Mouse (Mus musculus) heart, adult 2 months (tissue): ENCODE measurements at regions not wholly inside any gene's neighbourhood (a gene's known extent, or its start where the extent isn't known, plus 50 kb on each side); places are given as distances from the start of the nearest gene placed in this dataset.
"Not testable (repeated sequence)": the region's sequence is repeated elsewhere in the genome, so short reads cannot be mapped to it uniquely, and the experiment has no call there.

ENCODE experiments used
- DNase-seq, 2 experiments: peaks; one replicate each; pipeline ENCODE4 v3.0.0; 2021
- H3K27ac ChIP-seq: fragments of 200-600 bp; 2 replicates; pipeline ENCODE4 v1.8.1; 2022
- H3K27me3 ChIP-seq: fragments of 200-500 bp; 2 replicates; pipeline ENCODE4 v1.6.1; 2012; ENCODE audit warnings: mild to moderate bottlenecking, low read length, inconsistent platforms, mixed read lengths; ENCODE audit not compliant: control insufficient read depth, insufficient read depth
- H3K36me3 ChIP-seq: fragments of 200-500 bp; 2 replicates; pipeline ENCODE4 v1.6.1; 2012; ENCODE audit warnings: low read length, inconsistent platforms; ENCODE audit not compliant: control insufficient read depth, insufficient read depth
- H3K4me1 ChIP-seq: fragments of 200-500 bp; 2 replicates; pipeline ENCODE4 v1.6.1; 2011; ENCODE audit warnings: low read length; ENCODE audit not compliant: control insufficient read depth, insufficient read depth
- H3K4me3 ChIP-seq: fragments of 200-600 bp; 2 replicates; pipeline ENCODE4 v1.8.1; 2022
- H3K79me2 ChIP-seq: fragments of 200-500 bp; replicated peaks from 2 replicates; pipeline ENCODE4 v1.6.1; 2012; ENCODE audit warnings: mild to moderate bottlenecking, inconsistent platforms, low read length, moderate library complexity, mixed read lengths; ENCODE audit not compliant: control insufficient read depth, insufficient read depth
- H3K9ac ChIP-seq: fragments of 200-500 bp; 2 replicates; pipeline ENCODE4 v1.6.1; 2012; ENCODE audit warnings: low read depth, mild to moderate bottlenecking, control low read depth, inconsistent platforms, low read length, mixed read lengths
- CTCF ChIP-seq: fragments of 200-600 bp; IDR thresholded peaks from 2 replicates; pipeline ENCODE4 v1.8.1; 2022; ENCODE audit warnings: antibody characterized with exemption, mild to moderate bottlenecking, moderate library complexity
- EP300 ChIP-seq: fragments of 200-500 bp; IDR thresholded peaks from 2 replicates; pipeline ENCODE4 v1.6.1; 2011; ENCODE audit warnings: low read depth, low read length, control low read depth; ENCODE audit not compliant: insufficient read depth
- POLR2A ChIP-seq: fragments of 200-500 bp; IDR thresholded peaks from 2 replicates; pipeline ENCODE4 v1.6.1; 2011; ENCODE audit warnings: mild to moderate bottlenecking, low read depth, low read length, control low read depth; ENCODE audit not compliant: insufficient read depth
- WGBS: fragments of 180-500 bp; shearing (Covaris S2); methylation state at CpG from one replicate; pipeline ENCODE4 v1.1.7; 2018; 5-methylcytosine and 5-hydroxymethylcytosine counted together
- intact Hi-C: fragments of 180-260 bp; cut with DNase I; formaldehyde crosslinking; loops from one replicate; pipeline ENCODE4 v1.15.1; 2025

DNA sequence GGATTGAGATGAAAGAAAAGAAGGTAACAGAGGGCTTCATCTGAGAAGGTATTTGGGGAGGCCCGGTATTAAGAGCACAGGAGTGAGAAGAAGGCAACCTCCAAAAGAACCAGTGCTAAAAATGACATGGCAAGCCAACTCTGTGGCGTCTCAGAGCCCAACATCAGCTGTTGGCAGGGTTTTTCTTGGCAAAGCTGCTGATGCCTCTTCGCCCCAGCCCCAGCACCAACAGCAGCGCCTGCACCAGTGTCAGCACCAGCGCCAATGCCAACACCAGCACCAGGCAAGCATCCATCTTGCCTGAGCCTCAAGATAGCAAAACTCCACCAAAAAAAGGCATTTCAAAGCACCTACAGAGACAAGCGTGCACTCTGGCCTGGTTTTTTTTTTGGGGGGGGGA is 205.3 kb downstream of the Dhx15 start:
- Histone ChIP-seq H3K27me3 (no peaks in the 10 kb centered on the region), H3K9ac (no peak overlapping the region), H3K36me3 (no peaks in the 10 kb centered on the region; the same call in 1 of the 2 replicates), H3K27ac (peak overlapping the region; percentile 56), H3K4me1 (no peaks in the 10 kb centered on the region), H3K4me3 (no peak overlapping the region), H3K79me2 (no peaks in the 10 kb centered on the region)
- intact Hi-C loops = loop anchor here (5.0 kb wide), 1 partner anchor 47 kb away; no protein-coding TSS in a partner anchor
- 61% methylated on average over 6 of the region's 6 CpGs for WGBS
- no peak for TF ChIP-seq POLR2A
- no peak for TF ChIP-seq EP300
- TF ChIP-seq CTCF = no peak
- DNase-seq = peak; percentile 37 to 60

GRCm38 (mm10) chr5:51982780-51983179 is 207.5 kb downstream of the Dhx15 start:
- WGBS = 88% methylated on average over 7 of the region's 7 CpGs
- no peaks in the 10 kb centered on the region for H3K27me3 ChIP-seq
- TF ChIP-seq EP300 (no peak), CTCF (no peak), POLR2A (no peak)
- no peaks in the 10 kb centered on the region for H3K4me1 ChIP-seq
- H3K27ac ChIP-seq = no peak overlapping the region
- no peak overlapping the region for H3K9ac ChIP-seq
- H3K36me3 ChIP-seq = no peaks in the 10 kb centered on the region; the same call in 1 of the 2 replicates
- DNase-seq = no peak
- intact Hi-C loops = no loop called here
- no peak overlapping the region for H3K4me3 ChIP-seq
- H3K79me2 ChIP-seq = no peaks in the 10 kb centered on the region

GRCm38 (mm10) chr5:51980901-51981300 is 209.4 kb downstream of the Dhx15 start:
- Histone ChIP-seq H3K4me3 (no peak overlapping the region), H3K9ac (no peak overlapping the region), H3K79me2 (no peaks in the 10 kb centered on the region), H3K36me3 (no peaks in the 10 kb centered on the region; the same call in 1 of the 2 replicates), H3K27me3 (no peaks in the 10 kb centered on the region), H3K27ac (no peak overlapping the region), H3K4me1 (no peaks in the 10 kb centered on the region)
- TF ChIP-seq CTCF = no peak
- TF ChIP-seq POLR2A = no peak
- TF ChIP-seq EP300 = no peak
- DNase-seq = no peak
- WGBS = 79% methylated on average over 5 of the region's 5 CpGs
- intact Hi-C loops = no loop called here

DNA sequence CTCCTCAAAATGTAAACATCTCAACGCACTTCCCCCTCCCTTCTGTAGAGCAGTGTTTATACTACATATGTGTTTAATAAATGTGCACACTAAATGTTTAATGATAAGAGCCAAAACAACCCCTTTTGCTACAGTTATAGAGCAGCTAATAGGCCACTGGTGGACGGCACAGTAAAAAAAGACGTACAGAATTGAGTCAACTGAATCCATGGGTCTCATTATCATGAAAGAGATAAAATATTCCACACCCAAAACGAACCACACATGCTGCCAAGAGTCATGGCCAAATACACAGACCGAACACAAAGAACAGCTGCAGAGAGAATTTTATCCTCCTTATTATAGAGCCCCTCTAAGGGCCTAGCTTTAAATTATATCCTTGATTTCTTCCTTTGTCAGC is 237.8 kb downstream of the Dhx15 start:
- Histone ChIP-seq H3K4me3 (no peak overlapping the region), H3K9ac (no peak overlapping the region), H3K4me1 (no peaks in the 10 kb centered on the region), H3K27me3 (no peaks in the 10 kb centered on the region), H3K27ac (no peak overlapping the region), H3K79me2 (no peaks in the 10 kb centered on the region), H3K36me3 (no peaks in the 10 kb centered on the region)
- intact Hi-C loops = loop anchor here (5.0 kb wide), 1 partner anchor 85 kb away; no protein-coding TSS in a partner anchor
- TF ChIP-seq CTCF (no peak), POLR2A (no peak), EP300 (no peak)
- DNase-seq = no peak
- WGBS = 40% methylated on average over 5 of the region's 5 CpGs

- Histone ChIP-seq H3K36me3 (no peaks in the 10 kb centered on the region), H3K27me3 (no peaks in the 10 kb centered on the region), H3K27ac (peak overlapping the region; percentile 87), H3K4me1 (no peaks in the 10 kb centered on the region), H3K4me3 (no peak overlapping the region), H3K79me2 (no peaks in the 10 kb centered on the region), H3K9ac (no peak overlapping the region)
- intact Hi-C loops = loop anchor here (5.0 kb wide), 1 partner anchor 87 kb away; no protein-coding TSS in a partner anchor
- whole genome bisulfite sequencing = 72% methylated on average over 5 of the region's 5 CpGs
- no peak for TF ChIP-seq EP300
- TF ChIP-seq POLR2A = no peak
- no peak for TF ChIP-seq CTCF
- no peak for DNase-seq
These were observed 240.3 kb downstream of the Dhx15 start for GRCm38 (mm10) chr5:51949996-51950395.

DNA sequence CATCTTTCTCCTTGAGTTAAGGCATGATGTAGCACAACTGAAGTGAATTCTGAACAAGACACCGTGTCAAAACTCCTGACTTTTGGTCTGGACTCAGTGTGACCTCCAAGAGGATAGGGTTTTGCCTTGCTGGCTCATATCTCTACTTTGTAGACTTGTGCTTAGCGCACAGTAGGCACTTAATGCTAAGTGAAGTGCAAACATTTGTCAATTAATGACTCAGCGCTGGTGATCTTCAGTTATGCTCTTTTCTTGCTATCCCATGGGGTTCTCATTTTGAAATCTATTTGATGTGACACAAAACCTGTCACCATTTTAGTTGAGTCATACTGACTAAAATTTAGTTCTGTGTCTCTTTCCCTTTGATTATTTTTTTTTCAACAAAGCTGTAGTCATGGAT is 244.3 kb downstream of the Dhx15 start:
- Histone ChIP-seq H3K79me2 (no peaks in the 10 kb centered on the region), H3K4me3 (no peak overlapping the region), H3K9ac (no peak overlapping the region), H3K27ac (no peak overlapping the region), H3K27me3 (no peaks in the 10 kb centered on the region), H3K36me3 (no peaks in the 10 kb centered on the region), H3K4me1 (no peaks in the 10 kb centered on the region)
- intact Hi-C loops = no loop called here
- no peak for TF ChIP-seq CTCF
- TF ChIP-seq EP300 = no peak
- TF ChIP-seq POLR2A = no peak
- 90% methylated on average over 3 of the region's 3 CpGs for whole genome bisulfite sequencing
- DNase-seq = no peak

GRCm38 (mm10) chr5:51941925-51942291 is 248.4 kb downstream of the Dhx15 start:
- 36% methylated on average over 4 of the region's 4 CpGs for WGBS
- H3K27ac ChIP-seq, H3K9ac ChIP-seq, H3K79me2 ChIP-seq, H3K4me1 ChIP-seq, H3K27me3 ChIP-seq, DNase-seq, H3K36me3 ChIP-seq, intact Hi-C loops, H3K4me3 ChIP-seq: not testable (repeated sequence)
